Mouse (Mus musculus): Measurements from ENCODE around the gene Gm6482. TPM values are rescaled to one million over a fixed set of nuclear protein-coding genes. Genes with fewer than 3 reads are reported as not detected.
A peak's percentile ranks its signal among the peaks of the same experiment; 100 is the strongest.
"Not testable (repeated sequence)": the region's sequence is repeated elsewhere in the genome, so short reads cannot be mapped to it uniquely, and the experiment has no call there.

Gm6482 gene
- polyA plus RNA-seq (2015; fragmentation: Nextera tagmentation; extraction: Ambion mirVana): not detected in 2 replicates

- not testable (repeated sequence) for H3K36me3 ChIP-seq; H3K27ac ChIP-seq (replicated peaks); H3K4me2 ChIP-seq; H3K4me3 ChIP-seq; H3K9me3 ChIP-seq; ATAC-seq (ENCODE audit: low read depth); H3K27me3 ChIP-seq; H3K9ac ChIP-seq; H3K4me1 ChIP-seq (replicated peaks)
- WGBS: 56% methylated on average over 1 of the region's 2 CpGs
Observed at GRCm38 (mm10) chr14:41408181-41408580, at the start of gene Gm6482. TSS of gene Gm6482 (minus strand) at chr14:41408281.

DNA sequence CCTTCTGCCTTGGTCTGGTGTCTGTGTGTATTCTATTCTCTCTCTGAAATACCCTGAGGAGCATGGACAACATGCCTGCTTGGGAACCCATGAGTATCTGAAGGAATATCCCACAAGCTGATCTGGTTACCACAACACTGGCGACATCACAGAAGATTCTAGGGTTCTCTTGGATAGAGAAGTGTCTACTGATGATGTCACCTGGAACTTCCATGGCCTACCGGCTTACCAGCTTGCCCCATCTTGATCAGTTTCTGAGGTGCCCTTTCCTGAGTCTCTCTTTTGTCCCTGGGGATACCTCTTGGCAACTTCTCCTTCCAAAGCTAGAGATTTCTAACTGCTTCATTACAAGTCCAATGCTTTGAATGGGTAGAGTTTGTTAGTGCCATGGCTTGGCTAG lies 45.3 kb upstream of the Gm6482 start, which contains the start of gene Gm7954:
TSS of gene Gm7954 (minus strand) at position 101 of the 400 bp plus-strand sequence.
- no CpG with 5 or more reads among the region's 2 CpGs for WGBS

GRCm38 (mm10) chr14:41425393-41426075 lies 17.5 kb upstream of the Gm6482 start:
- H3K27ac ChIP-seq (replicated peaks); ATAC-seq (ENCODE audit: low read depth); H3K4me1 ChIP-seq (replicated peaks); H3K9me3 ChIP-seq; H3K9ac ChIP-seq; H3K4me3 ChIP-seq; H3K27me3 ChIP-seq; H3K36me3 ChIP-seq: not testable (repeated sequence)
- peak overlapping the region; percentile 31 for H3K4me2 ChIP-seq
- 24% methylated on average over 12 of the region's 16 CpGs for WGBS

More for the DNA sequence above, 45.3 kb upstream of the Gm6482 start, which contains the start of gene Gm7954:
- H3K4me1 ChIP-seq (replicated peaks); H3K36me3 ChIP-seq; H3K9ac ChIP-seq; H3K4me2 ChIP-seq; H3K27ac ChIP-seq (replicated peaks); H3K27me3 ChIP-seq; H3K4me3 ChIP-seq; ATAC-seq (ENCODE audit: low read depth); H3K9me3 ChIP-seq: not testable (repeated sequence)

GRCm38 (mm10) chr14:41424694-41425093 lies 16.6 kb upstream of the Gm6482 start:
- H3K27me3 ChIP-seq, H3K9me3 ChIP-seq: not testable (repeated sequence)

GRCm38 (mm10) chr14:41386279-41386678 lies 21.8 kb downstream of the Gm6482 start, which contains the start of gene Gm7945:
TSS of gene Gm7945 (minus strand) at chr14:41386379.
- WGBS: no CpG with 5 or more reads among the region's 3 CpGs

More at GRCm38 (mm10) chr14:41424694-41425093, 16.6 kb upstream of the Gm6482 start:
- H3K4me1 ChIP-seq (replicated peaks); H3K4me3 ChIP-seq; H3K36me3 ChIP-seq; ATAC-seq (ENCODE audit: low read depth); H3K27ac ChIP-seq (replicated peaks); H3K9ac ChIP-seq: not testable (repeated sequence)
- 8% methylated on average over 14 of the region's 14 CpGs for WGBS
- H3K4me2 ChIP-seq: peak overlapping the region; percentile 31

More at GRCm38 (mm10) chr14:41386279-41386678, 21.8 kb downstream of the Gm6482 start, which contains the start of gene Gm7945:
- not testable (repeated sequence) for H3K36me3 ChIP-seq; H3K27ac ChIP-seq (replicated peaks); H3K4me2 ChIP-seq; H3K4me1 ChIP-seq (replicated peaks); H3K9ac ChIP-seq; ATAC-seq (ENCODE audit: low read depth); H3K27me3 ChIP-seq; H3K9me3 ChIP-seq; H3K4me3 ChIP-seq

Other genes starting within 250 kb of the Gm6482 start
- gene Sftpd, start 223.1 kb downstream of the Gm6482 start, polyA plus RNA-seq (2015; fragmentation: Nextera tagmentation; extraction: Ambion mirVana): not detected in 2 replicates
- 0.11 TPM in 1 of 2 replicates, not detected in the other for gene Gm2832, start 129.5 kb downstream of the Gm6482 start, polyA plus RNA-seq (2015; fragmentation: Nextera tagmentation; extraction: Ambion mirVana)
- not detected in 2 replicates for gene Gm5798, start 59.7 kb downstream of the Gm6482 start, polyA plus RNA-seq (2015; fragmentation: Nextera tagmentation; extraction: Ambion mirVana)
- not detected in 2 replicates for gene Gm7945, start 21.9 kb downstream of the Gm6482 start, polyA plus RNA-seq (2015; fragmentation: Nextera tagmentation; extraction: Ambion mirVana)
- gene Gm7954, start 45.2 kb upstream of the Gm6482 start, polyA plus RNA-seq (2015; fragmentation: Nextera tagmentation; extraction: Ambion mirVana): not detected in 2 replicates
- gene Gm3486, start 81.2 kb upstream of the Gm6482 start, polyA plus RNA-seq (2015; fragmentation: Nextera tagmentation; extraction: Ambion mirVana): not detected in 2 replicates
- gene Gm7970, start 147.3 kb upstream of the Gm6482 start, polyA plus RNA-seq (2015; fragmentation: Nextera tagmentation; extraction: Ambion mirVana): not detected in 2 replicates
- gene 1700049E17Rik2, start 164.9 kb upstream of the Gm6482 start, polyA plus RNA-seq (2015; fragmentation: Nextera tagmentation; extraction: Ambion mirVana): not detected in 2 replicates
- gene Gm3072, start 216.3 kb upstream of the Gm6482 start, polyA plus RNA-seq (2015; fragmentation: Nextera tagmentation; extraction: Ambion mirVana): not detected in 2 replicates
- gene Gm3676, start 238.2 kb upstream of the Gm6482 start, polyA plus RNA-seq (2015; fragmentation: Nextera tagmentation; extraction: Ambion mirVana): not detected in 2 replicates